In the genomic region with DNA sequence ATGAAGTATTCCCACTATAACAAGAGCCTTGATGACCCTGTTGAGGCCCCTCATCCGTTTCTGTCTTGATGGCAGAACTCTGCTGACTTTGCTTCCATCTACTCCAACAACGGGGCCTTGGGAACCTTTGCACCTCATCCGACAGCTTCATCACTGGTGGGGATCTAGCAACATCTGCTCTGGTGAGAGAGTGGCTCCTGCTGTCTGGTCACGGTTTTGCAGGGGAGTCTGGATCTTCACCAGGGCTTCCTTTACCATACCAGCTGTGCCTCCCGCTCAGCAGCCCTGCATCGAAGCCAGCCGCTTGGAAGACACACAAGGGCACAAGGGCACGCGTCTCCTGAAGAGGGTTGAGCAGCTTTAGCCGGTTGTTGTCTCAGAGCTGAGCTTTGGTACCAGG, we compare ENCODE assay signal across 9 mouse cellular contexts.
A peak's percentile ranks its signal among the peaks of the same experiment; 100 is the strongest.
DNase-seq lines count a peak whose midpoint lies in the region; ATAC-seq and TF ChIP-seq lines count a peak whose summit lies in the region.
"Had no signal": no experiment of that assay in that cellular context is flagged by ENCODE, and none has a peak within 500 bp of the region (broad histone marks: within the 10 kb centered on the region; RNA-seq: fewer than 3 reads in every experiment).

No protein-coding gene starts in this region.

- TF ChIP-seq POLR2A in heart, adult 2 months (IDR thresholded peaks at IDR 0.05; ENCODE audit: insufficient read depth, low read depth, low read length): no peak

- H3K4me1 ChIP-seq in heart, adult 2 months (ENCODE audit: control insufficient read depth, insufficient read depth, low read length): no peaks in the 10 kb centered on the region
- H3K4me1 ChIP-seq in midbrain, embryonic 16.5 days (ENCODE audit: control insufficient read depth, insufficient read depth, low read length): peaks cover 14% of the 10 kb centered on the region

- ATAC-seq in midbrain, embryonic 16.5 days: 0 out of 2 replicates have a peak, but pooled peaks have one; percentile 50

- no peak for DNase-seq in heart, adult 2 months
- DNase-seq in heart, adult 8-10 months (ENCODE audit: low spot score): no peak
- peak; percentile 17 for DNase-seq in urinary bladder, postnatal 14 days (ENCODE audit: low spot score)
- DNase-seq in urinary bladder, adult 2 months (ENCODE audit: low spot score): no peak
- peak; percentile 65 for DNase-seq in kidney, postnatal 10 days
- no peak for DNase-seq in layer of hippocampus, postnatal 25 days (ENCODE audit: extremely low spot score in 1 of 2, low spot score in 1 of 2)
- no peak for DNase-seq in urinary bladder, postnatal 25 days (ENCODE audit: low spot score)

- no peak overlapping the region for H3K4me2 ChIP-seq in midbrain, embryonic 16.5 days (ENCODE audit: low read length)

- no peak for TF ChIP-seq EP300 in heart, adult 2 months (IDR thresholded peaks at IDR 0.05; ENCODE audit: insufficient read depth, low read depth, low read length)

- intact Hi-C loops in heart, adult 2 months (cut with DNase I): no loop called here

- no peaks in the 10 kb centered on the region for H3K79me2 ChIP-seq in heart, adult 2 months (replicated peaks; ENCODE audit: control insufficient read depth, insufficient read depth, low read length)

- H3K9ac ChIP-seq in heart, adult 2 months (ENCODE audit: low read depth, low read length): no peak overlapping the region
- no peak overlapping the region for H3K9ac ChIP-seq in midbrain, embryonic 16.5 days (ENCODE audit: low read depth, low read length)

- no peak overlapping the region for H3K27ac ChIP-seq in heart, adult 2 months
- H3K27ac ChIP-seq in midbrain, embryonic 16.5 days (ENCODE audit: low read length): peak overlapping the region; percentile 31

- no peaks in the 10 kb centered on the region for H3K36me3 ChIP-seq in heart, adult 2 months (ENCODE audit: control insufficient read depth, insufficient read depth, low read length)
- H3K36me3 ChIP-seq in midbrain, embryonic 16.5 days (ENCODE audit: control insufficient read depth, insufficient read depth, low read length): no peaks in the 10 kb centered on the region
- H3K36me3 ChIP-seq: G1E had no signal

- WGBS in heart, adult 2 months: 31% methylated on average over 10 of the region's 10 CpGs
- WGBS in midbrain, embryonic 16.5 days: 47% methylated on average over 10 of the region's 10 CpGs

- H3K9me3 ChIP-seq in midbrain, embryonic 16.5 days (replicated peaks; ENCODE audit: control insufficient read depth, low read length, poor library complexity, severe bottlenecking): no peaks in the 10 kb centered on the region

- TF ChIP-seq CTCF in heart, adult 2 months (IDR thresholded peaks at IDR 0.05): peak; percentile 48

- H3K4me3 ChIP-seq in heart, adult 2 months: no peak overlapping the region
- no peak overlapping the region for H3K4me3 ChIP-seq in midbrain, embryonic 16.5 days (ENCODE audit: low read depth, low read length)

- no peaks in the 10 kb centered on the region for H3K27me3 ChIP-seq in heart, adult 2 months (ENCODE audit: control insufficient read depth, insufficient read depth, low read length)
- no peaks in the 10 kb centered on the region for H3K27me3 ChIP-seq in midbrain, embryonic 16.5 days (ENCODE audit: control insufficient read depth, insufficient read depth, low read depth, low read length)

Comparison
In these comparisons a context has a peak if more than half of its experiments do, and no peak if none do; other contexts are left out.
1. DNase-seq: peak in urinary bladder, postnatal 14 days (single experiment) and kidney, postnatal 10 days (single experiment); none in heart, adult 2 months (0 of 2), heart, adult 8-10 months (single experiment), urinary bladder, adult 2 months (single experiment), layer of hippocampus, postnatal 25 days (0 of 2) and urinary bladder, postnatal 25 days (single experiment).